Mouse (Mus musculus) MEL (cell line): Measurements from ENCODE around the gene Crat. TPM values are rescaled to one million over a fixed set of nuclear protein-coding genes. Genes with fewer than 3 reads are reported as not detected.

Experiments used
- DNase-seq: peaks from one replicate; pipeline ENCODE4 v3.0.0; 2011; ENCODE audit warnings: low read depth, low spot score
- H3K27ac ChIP-seq: 2 replicates; pipeline ENCODE4 v1.5.1; 2012; ENCODE audit warnings: low read depth, mild to moderate bottlenecking, control low read depth, low read length, moderate library complexity; ENCODE audit not compliant: control insufficient read depth
- H3K27me3 ChIP-seq, 2 experiments: fragments of 150-350 bp in 1 of 2; sonication (generic) in 1 of 2; 2 replicates each; pipeline ENCODE4 v1.6.1; 2012; ENCODE audit warnings: low read length in 2 of 2, mild to moderate bottlenecking in 2 of 2, improper control_type of control experiment in 1 of 2, moderate library complexity in 1 of 2; ENCODE audit not compliant: insufficient read depth in 2 of 2, control insufficient read depth in 1 of 2
- H3K36me3 ChIP-seq, 2 experiments: 2 replicates each; pipeline ENCODE4 v1.6.1; 2012 to 2014; ENCODE audit warnings: low read length in 2 of 2, improper control_type of control experiment in 1 of 2, inconsistent platforms in 1 of 2, mild to moderate bottlenecking in 1 of 2; ENCODE audit not compliant: insufficient read depth in 2 of 2, control insufficient read depth in 1 of 2
- H3K4me1 ChIP-seq, 2 experiments: fragments of 150-350 bp in 1 of 2; sonication (generic) in 1 of 2; 2 replicates each; pipeline ENCODE4 v1.6.1; 2012; ENCODE audit warnings: low read length in 2 of 2, improper control_type of control experiment in 1 of 2, mild to moderate bottlenecking in 1 of 2; ENCODE audit not compliant: insufficient read depth in 2 of 2, control insufficient read depth in 1 of 2
- H3K4me3 ChIP-seq, 2 experiments: fragments of 150-350 bp in 1 of 2; sonication (generic) in 1 of 2; 2 replicates each; pipeline ENCODE4 v1.5.1; 2012; ENCODE audit warnings: low read depth in 2 of 2, low read length in 2 of 2, mild to moderate bottlenecking in 2 of 2, moderate library complexity in 2 of 2, control low read depth in 1 of 2, improper control_type of control experiment in 1 of 2; ENCODE audit not compliant: control insufficient read depth in 1 of 2, insufficient read depth in 1 of 2
- H3K79me2 ChIP-seq: 2 replicates; pipeline ENCODE4 v1.6.1; 2012; ENCODE audit warnings: mild to moderate bottlenecking, low read length, moderate library complexity; ENCODE audit not compliant: control insufficient read depth, poor library complexity, insufficient read depth
- H3K9ac ChIP-seq: 2 replicates; pipeline ENCODE4 v1.6.1; 2012; ENCODE audit warnings: low read depth, mild to moderate bottlenecking, control low read depth, low read length, moderate library complexity; ENCODE audit not compliant: control insufficient read depth, poor library complexity, severe bottlenecking
- H3K9me3 ChIP-seq: fragments of 150-350 bp; sonication (generic); replicated peaks from 2 replicates; pipeline ENCODE4 v1.6.1; 2012; ENCODE audit warnings: mild to moderate bottlenecking, low read length, improper control_type of control experiment, moderate library complexity; ENCODE audit not compliant: insufficient read depth
- BHLHE40 ChIP-seq: IDR thresholded peaks from 2 replicates; pipeline ENCODE4 v1.6.1; 2012; ENCODE audit warnings: low read depth, mild to moderate bottlenecking, inconsistent platforms, low read length, improper control_type of control experiment, borderline replicate concordance
- CHD1 ChIP-seq: IDR thresholded peaks from 2 replicates; pipeline ENCODE4 v1.6.1; 2012; ENCODE audit warnings: low read depth, mild to moderate bottlenecking, inconsistent platforms, low read length, improper control_type of control experiment
- CHD2 ChIP-seq: IDR thresholded peaks from 2 replicates; pipeline ENCODE4 v1.6.1; 2011; ENCODE audit warnings: low read length, improper control_type of control experiment
- CTCF ChIP-seq, 3 experiments: IDR thresholded peaks in 2 of 3; conservative IDR thresholded peaks in 1 of 3; 2 replicates each; pipeline ENCODE4 v1.5.1; 2011 to 2012; ENCODE audit warnings: low read length in 3 of 3, low read depth in 2 of 3, mild to moderate bottlenecking in 2 of 3, improper control_type of control experiment in 1 of 3, inconsistent platforms in 1 of 3, mixed read lengths in 1 of 3, moderate library complexity in 1 of 3; ENCODE audit not compliant: control insufficient read depth in 1 of 3, insufficient read depth in 1 of 3, poor library complexity in 1 of 3, severe bottlenecking in 1 of 3
- E2F4 ChIP-seq: IDR thresholded peaks from 2 replicates; pipeline ENCODE4 v1.6.1; 2011; ENCODE audit warnings: low read depth, low read length, improper control_type of control experiment, borderline replicate concordance
- ELF1 ChIP-seq: IDR thresholded peaks from 2 replicates; pipeline ENCODE4 v1.6.1; 2014; ENCODE audit warnings: low read depth, mild to moderate bottlenecking, inconsistent platforms, low read length, improper control_type of control experiment, moderate library complexity
- EP300 ChIP-seq, 2 experiments: IDR thresholded peaks; 2 replicates each; pipeline ENCODE4 v1.6.1; 2011; ENCODE audit warnings: improper control_type of control experiment in 2 of 2, low read length in 2 of 2, low read depth in 1 of 2, mild to moderate bottlenecking in 1 of 2
- ETS1 ChIP-seq: IDR thresholded peaks from 2 replicates; pipeline ENCODE4 v1.6.1; 2012; ENCODE audit warnings: low read depth, mild to moderate bottlenecking, inconsistent platforms, low read length, improper control_type of control experiment, moderate library complexity
- GABPA ChIP-seq: IDR thresholded peaks from 2 replicates; pipeline ENCODE4 v1.6.1; 2012; ENCODE audit warnings: low read depth, mild to moderate bottlenecking, inconsistent platforms, low read length, improper control_type of control experiment, moderate library complexity
- GATA1 ChIP-seq: IDR thresholded peaks from 2 replicates; pipeline ENCODE4 v1.6.1; 2011; ENCODE audit warnings: low read depth, low read length, improper control_type of control experiment
- HCFC1 ChIP-seq: IDR thresholded peaks from 2 replicates; pipeline ENCODE4 v1.6.1; 2012; ENCODE audit warnings: low read depth, mild to moderate bottlenecking, inconsistent platforms, low read length, improper control_type of control experiment, moderate library complexity
- JUND ChIP-seq: IDR thresholded peaks from 2 replicates; pipeline ENCODE4 v1.6.1; 2011; ENCODE audit warnings: low read depth, mild to moderate bottlenecking, improper control_type of control experiment, low read length
- KAT2A ChIP-seq: conservative IDR thresholded peaks from 2 replicates; pipeline ENCODE4 v1.6.1; 2012; ENCODE audit warnings: low read depth, low read length, improper control_type of control experiment, inconsistent platforms
- MAFK ChIP-seq: IDR thresholded peaks from 2 replicates; pipeline ENCODE4 v1.6.1; 2011; ENCODE audit warnings: low read depth, mild to moderate bottlenecking, low read length, improper control_type of control experiment, borderline replicate concordance
- MAX ChIP-seq: IDR thresholded peaks from 2 replicates; pipeline ENCODE4 v1.6.1; 2011; ENCODE audit warnings: low read length, improper control_type of control experiment
- MAZ ChIP-seq: IDR thresholded peaks from 2 replicates; pipeline ENCODE4 v1.6.1; 2012; ENCODE audit warnings: low read depth, mild to moderate bottlenecking, inconsistent platforms, low read length, improper control_type of control experiment
- MEF2A ChIP-seq: IDR thresholded peaks from 2 replicates; pipeline ENCODE4 v1.6.1; 2014; ENCODE audit warnings: low read depth, mild to moderate bottlenecking, inconsistent platforms, low read length, improper control_type of control experiment; ENCODE audit not compliant: poor library complexity, insufficient replicate concordance, severe bottlenecking; ENCODE audit errors: extremely low read depth
- MXI1 ChIP-seq: IDR thresholded peaks from 2 replicates; pipeline ENCODE4 v1.6.1; 2011; ENCODE audit warnings: mild to moderate bottlenecking, low read depth, low read length, improper control_type of control experiment
- MYB ChIP-seq: IDR thresholded peaks from 2 replicates; pipeline ENCODE4 v1.6.1; 2011; ENCODE audit warnings: mild to moderate bottlenecking, low read depth, low read length, improper control_type of control experiment
- NELFE ChIP-seq: IDR thresholded peaks from 2 replicates; pipeline ENCODE4 v1.6.1; 2011; ENCODE audit warnings: low read depth, low read length, improper control_type of control experiment
- NRF1 ChIP-seq: IDR thresholded peaks from 2 replicates; pipeline ENCODE4 v1.6.1; 2014; ENCODE audit warnings: low read depth, mild to moderate bottlenecking, inconsistent platforms, low read length, improper control_type of control experiment, moderate library complexity; ENCODE audit not compliant: poor library complexity, insufficient read depth, severe bottlenecking
- POLR2A ChIP-seq, 2 experiments: IDR thresholded peaks; 2 replicates each; pipeline ENCODE4 v1.6.1; 2011 to 2012; ENCODE audit warnings: low read length in 2 of 2, mild to moderate bottlenecking in 2 of 2, control low read depth in 1 of 2, improper control_type of control experiment in 1 of 2, low read depth in 1 of 2, moderate library complexity in 1 of 2; ENCODE audit not compliant: control insufficient read depth in 1 of 2, insufficient read depth in 1 of 2, poor library complexity in 1 of 2
- POLR2AphosphoS2 ChIP-seq: IDR thresholded peaks from 2 replicates; pipeline ENCODE4 v1.6.1; 2011; ENCODE audit warnings: low read length, improper control_type of control experiment
- RAD21 ChIP-seq: IDR thresholded peaks from 2 replicates; pipeline ENCODE4 v1.6.1; 2011; ENCODE audit warnings: mild to moderate bottlenecking, low read depth, low read length, improper control_type of control experiment
- RCOR1 ChIP-seq: IDR thresholded peaks from 2 replicates; pipeline ENCODE4 v1.6.1; 2012; ENCODE audit warnings: low read depth, mild to moderate bottlenecking, inconsistent platforms, low read length, improper control_type of control experiment
- SIN3A ChIP-seq: IDR thresholded peaks from 2 replicates; pipeline ENCODE4 v1.6.1; 2012; ENCODE audit warnings: low read length, improper control_type of control experiment, inconsistent platforms
- SMC3 ChIP-seq: IDR thresholded peaks from 2 replicates; pipeline ENCODE4 v1.6.1; 2011; ENCODE audit warnings: low read depth, low read length, improper control_type of control experiment
- TAL1 ChIP-seq: IDR thresholded peaks from 2 replicates; pipeline ENCODE4 v1.6.1; 2012; ENCODE audit warnings: mild to moderate bottlenecking, inconsistent platforms, low read length, moderate library complexity, mixed read lengths
- TBP ChIP-seq: IDR thresholded peaks from 2 replicates; pipeline ENCODE4 v1.8.0; 2011; ENCODE audit warnings: low read depth, low read length, improper control_type of control experiment
- UBTF ChIP-seq: IDR thresholded peaks from 2 replicates; pipeline ENCODE4 v1.6.1; 2012; ENCODE audit warnings: low read depth, mild to moderate bottlenecking, inconsistent platforms, low read length, improper control_type of control experiment, moderate library complexity, borderline replicate concordance; ENCODE audit not compliant: insufficient read depth
- USF1 ChIP-seq: IDR thresholded peaks from 2 replicates; pipeline ENCODE4 v1.6.1; 2014; ENCODE audit warnings: low read depth, mild to moderate bottlenecking, inconsistent platforms, low read length, improper control_type of control experiment, moderate library complexity
- USF2 ChIP-seq, 2 experiments: IDR thresholded peaks; 2 replicates each; pipeline ENCODE4 v1.6.1; 2011 to 2012; ENCODE audit warnings: improper control_type of control experiment in 2 of 2, low read length in 2 of 2, borderline replicate concordance in 1 of 2, inconsistent platforms in 1 of 2, low read depth in 1 of 2, mild to moderate bottlenecking in 1 of 2; ENCODE audit not compliant: insufficient read depth in 1 of 2
- ZC3H11A ChIP-seq: IDR thresholded peaks from 2 replicates; pipeline ENCODE4 v1.6.1; 2012; ENCODE audit warnings: low read depth, mild to moderate bottlenecking, inconsistent platforms, low read length, improper control_type of control experiment
- ZKSCAN1 ChIP-seq: IDR thresholded peaks from 2 replicates; pipeline ENCODE4 v1.6.1; 2012; ENCODE audit warnings: low read depth, mild to moderate bottlenecking, inconsistent platforms, low read length, improper control_type of control experiment, moderate library complexity
- ZMIZ1 ChIP-seq: IDR thresholded peaks from 2 replicates; pipeline ENCODE4 v1.6.1; 2012; ENCODE audit warnings: low read depth, mild to moderate bottlenecking, inconsistent platforms, low read length, improper control_type of control experiment, moderate library complexity
- ZNF384 ChIP-seq: IDR thresholded peaks from 2 replicates; pipeline ENCODE4 v1.6.1; 2012; ENCODE audit warnings: low read depth, mild to moderate bottlenecking, inconsistent platforms, low read length, improper control_type of control experiment
- polyA plus RNA-seq, 2 experiments: library from polyadenylated mRNA; stranded (reverse) in 1 of 2; unstranded in 1 of 2; fragments of >175 nt in 1 of 2; fragments of >200 nt in 1 of 2; gene quantifications; 2 replicates each; pipeline versions ENCODE4 v1.2.1 to v1.2.4; 2012; ENCODE audit warnings: low replicate concordance in 2 of 2, low read depth in 1 of 2; ENCODE audit not compliant: insufficient read length in 2 of 2, insufficient read depth in 1 of 2, missing spikeins in 1 of 2
- total RNA-seq: library from RNA; depleted of rRNA; stranded (reverse); fragments of 300-350 nt; gene quantifications from 2 replicates; pipeline ENCODE4 v1.2.3, GENCODE M21; 2012

Gene Crat
- total and polyA plus RNA-seq, 3 experiments = 22.0 to 93.9 TPM; not detected in 1

GRCm38 (mm10) chr2:30415936-30416648 lies 479 bp upstream of the Crat start, which contains the start of gene Ptpa:
TSS of gene Ptpa (plus strand) at chr2:30416039.
- DNase-seq = peak; percentile 93
- Histone ChIP-seq H3K79me2 (peaks cover 56% of the 10 kb centered on the region), H3K9ac (peak within 1 kb of the TSS; percentile 99), H3K27me3 (no peaks in the 10 kb centered on the region), H3K9me3 (no peaks in the 10 kb centered on the region), H3K4me3 (peak within 1 kb of the TSS; percentile 66 to 95), H3K27ac (peak within 1 kb of the TSS; percentile 74), H3K4me1 (peaks cover 12 to 26% of the 10 kb centered on the region in 2 experiments; a peak in 3 of 4 replicates), H3K36me3 (peaks cover 5 to 18% of the 10 kb centered on the region in 2 experiments)
- TF ChIP-seq USF2 (IDR thresholded peaks at IDR 0.05; ENCODE audit: borderline replicate concordance in 1 of 2, insufficient read depth in 1 of 2, low read depth in 1 of 2, low read length in 2 of 2) (no peak), BHLHE40 (no peak), RAD21 (no peak), POLR2A (IDR thresholded peaks at IDR 0.05; ENCODE audit: control insufficient read depth in 1 of 2, insufficient read depth in 1 of 2, low read depth in 1 of 2, low read length in 2 of 2, poor library complexity in 1 of 2) (peak; percentile 84 to 100), SMC3 (no peak), MAZ (no peak), SIN3A (peak; percentile 85), EP300 (IDR thresholded peaks at IDR 0.05; ENCODE audit: low read depth in 1 of 2, low read length in 2 of 2) (peak in 1 of 2 experiments; percentile 59; a peak in 2 of 4 replicates), NRF1 (peak; percentile 87), UBTF (peak; percentile 71; the same call in 1 of the 2 replicates), GATA1 (no peak), CHD2 (no peak), ETS1 (peak; percentile 15; the same call in 1 of the 2 replicates), CHD1 (peak; percentile 43; the same call in 1 of the 2 replicates), ZKSCAN1 (no peak), ZMIZ1 (peak; percentile 93), JUND (no peak), TAL1 (no peak), MAX (no peak; the same call in 1 of the 2 replicates), ELF1 (peak; percentile 57), ZNF384 (no peak), USF1 (no peak), CTCF (IDR thresholded peaks at IDR 0.05 in 2 of 3, conservative IDR thresholded peaks at IDR 0.05 in 1 of 3; ENCODE audit: control insufficient read depth in 1 of 3, insufficient read depth in 1 of 3, low read depth in 2 of 3, low read length in 3 of 3, poor library complexity in 1 of 3, severe bottlenecking in 1 of 3) (no peak), HCFC1 (peak; percentile 88), TBP (peak; percentile 83), RCOR1 (no peak), GABPA (0 out of 2 replicates have a peak, but pooled peaks have one; percentile 44), E2F4 (peak; percentile 72; the same call in 1 of the 2 replicates), MYB (peak; percentile 98), KAT2A (peak; percentile 65), MXI1 (peak; percentile 68; the same call in 1 of the 2 replicates), MEF2A (no peak), MAFK (no peak), ZC3H11A (no peak), NELFE (peak; percentile 97), POLR2AphosphoS2 (no peak; the same call in 1 of the 2 replicates)
